Comparison of ENCODE assay signal across 10 mouse cellular contexts in the genomic region with DNA sequence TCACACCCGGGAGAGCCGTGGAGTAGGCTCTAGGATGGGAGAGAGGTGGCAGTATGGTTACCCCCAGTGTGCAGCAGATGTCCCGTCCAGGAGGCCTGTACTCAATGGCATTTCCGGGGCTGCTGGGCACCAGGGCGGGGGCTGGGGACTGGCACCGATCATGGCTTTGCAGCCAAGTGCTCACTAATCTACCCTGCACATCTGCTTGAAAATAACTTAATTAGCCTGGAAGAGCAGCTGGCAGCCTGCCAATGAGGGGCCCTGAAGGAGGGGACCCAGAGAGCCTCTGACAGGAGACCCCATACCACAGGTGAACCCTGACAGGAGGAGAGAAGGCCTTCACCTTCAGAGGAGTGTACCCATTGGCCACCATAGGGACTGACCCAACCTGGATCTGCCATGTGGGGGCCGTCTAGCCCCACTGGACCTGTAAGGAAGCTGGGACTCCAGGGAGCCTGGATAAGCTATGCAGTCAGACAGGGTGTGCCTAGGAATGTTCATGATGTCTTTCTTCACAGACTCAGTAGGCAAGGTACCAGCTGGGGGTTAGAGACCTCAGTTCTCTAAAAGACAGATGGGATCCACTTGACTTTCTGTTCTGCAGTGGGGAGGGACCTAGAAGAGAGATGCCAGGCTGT.
DNase-seq lines count a peak whose midpoint lies in the region; ATAC-seq lines count a peak whose summit lies in the region.
"Had no signal": no experiment of that assay in that cellular context is flagged by ENCODE, and none has a peak within 500 bp of the region (broad histone marks: within the 10 kb centered on the region; RNA-seq: fewer than 3 reads in every experiment).

No protein-coding gene starts in this region.

- WGBS in kidney, embryonic 14.5 days: 68% methylated on average over 7 of the region's 7 CpGs
- 68% methylated on average over 7 of the region's 7 CpGs for WGBS in embryonic facial prominence, embryonic 14.5 days

- ATAC-seq in kidney, embryonic 14.5 days (ENCODE audit: low FRiP score, low TSS enrichment): 0 out of 2 replicates have a peak, but pooled peaks have one; percentile 32
- ATAC-seq in embryonic facial prominence, embryonic 14.5 days (ENCODE audit: low read depth): peak; percentile 44; the same call in 1 of the 2 replicates
- ATAC-seq in megakaryocyte-erythroid progenitor cell, adult 5-6 weeks (replicated peaks; ENCODE audit: low FRiP score, low TSS enrichment, poor library complexity, severe bottlenecking): peak; percentile 7; the same call in 1 of the 2 replicates
- ATAC-seq: midbrain, embryonic 15.5 days had no signal

- H3K4me2 ChIP-seq in kidney, embryonic 14.5 days (replicated peaks; ENCODE audit: low read depth, low read length): no peak overlapping the region
- H3K4me2 ChIP-seq in embryonic facial prominence, embryonic 14.5 days (ENCODE audit: low read depth, low read length): no peak overlapping the region
- H3K4me2 ChIP-seq: heart, embryonic 13.5 days; midbrain, embryonic 15.5 days had no signal

- no peak overlapping the region for H3K27ac ChIP-seq in kidney, embryonic 14.5 days (ENCODE audit: low read depth, low read length)
- no peak overlapping the region for H3K27ac ChIP-seq in embryonic facial prominence, embryonic 14.5 days (replicated peaks; ENCODE audit: low read depth, low read length)
- H3K27ac ChIP-seq: heart, embryonic 13.5 days; midbrain, embryonic 15.5 days had no signal

- H3K36me3 ChIP-seq in kidney, embryonic 14.5 days (ENCODE audit: control insufficient read depth, insufficient read depth, low read length): no peaks in the 10 kb centered on the region
- no peaks in the 10 kb centered on the region for H3K36me3 ChIP-seq in embryonic facial prominence, embryonic 14.5 days (ENCODE audit: control insufficient read depth, insufficient read depth, low read length)
- H3K36me3 ChIP-seq: heart, embryonic 13.5 days; midbrain, embryonic 15.5 days had no signal

- H3K9me3 ChIP-seq in kidney, embryonic 14.5 days (ENCODE audit: control insufficient read depth, low read length): no peaks in the 10 kb centered on the region
- H3K9me3 ChIP-seq in embryonic facial prominence, embryonic 14.5 days (ENCODE audit: control insufficient read depth, low read length): no peaks in the 10 kb centered on the region
- H3K9me3 ChIP-seq: heart, embryonic 13.5 days; midbrain, embryonic 15.5 days had no signal

- no peak overlapping the region for H3K9ac ChIP-seq in kidney, embryonic 14.5 days (ENCODE audit: low read depth, low read length)
- H3K9ac ChIP-seq in embryonic facial prominence, embryonic 14.5 days (ENCODE audit: low read depth, low read length): no peak overlapping the region
- H3K9ac ChIP-seq: heart, embryonic 13.5 days; midbrain, embryonic 15.5 days had no signal

- no peak overlapping the region for H3K4me3 ChIP-seq in kidney, embryonic 14.5 days (ENCODE audit: low read length)
- no peak overlapping the region for H3K4me3 ChIP-seq in embryonic facial prominence, embryonic 14.5 days (ENCODE audit: low read depth, low read length)
- H3K4me3 ChIP-seq: heart, embryonic 13.5 days; midbrain, embryonic 15.5 days had no signal

- H3K27me3 ChIP-seq in kidney, embryonic 14.5 days (ENCODE audit: control insufficient read depth, insufficient read depth, low read length): no peaks in the 10 kb centered on the region
- H3K27me3 ChIP-seq in embryonic facial prominence, embryonic 14.5 days (replicated peaks; ENCODE audit: control insufficient read depth, insufficient read depth, low read length): no peaks in the 10 kb centered on the region
- H3K27me3 ChIP-seq: midbrain, embryonic 15.5 days had no signal

- no peaks in the 10 kb centered on the region for H3K4me1 ChIP-seq in kidney, embryonic 14.5 days (ENCODE audit: control insufficient read depth, insufficient read depth, low read length)
- H3K4me1 ChIP-seq in embryonic facial prominence, embryonic 14.5 days (ENCODE audit: control insufficient read depth, insufficient read depth, low read length): peaks cover 8% of the 10 kb centered on the region; the same call in 1 of the 2 replicates

- no peak for DNase-seq in kidney, adult 9 months
- peak; percentile 18 for DNase-seq in NIH3T3 (ENCODE audit: low read depth)
- no peak for DNase-seq in embryonic facial prominence, embryonic 14.5 days (ENCODE audit: low spot score)
- DNase-seq in adrenal gland, adult 8-10 months: no peak
- DNase-seq in frontal cortex, adult 2 months (ENCODE audit: extremely low spot score in 1 of 2, low spot score in 1 of 2): no peak
- DNase-seq: adrenal gland, postnatal 25 days had no signal
